Mouse (Mus musculus) cerebellum, adult 8-10 months (tissue): ENCODE measurements around the gene Ptpn4.

Experiments
- DNase-seq: peaks from one replicate; pipeline ENCODE4 v3.0.0; 2022

Ptpn4 gene

GRCm38 (mm10) chr1:119837035-119837751 is at the start of gene Ptpn4:
Ptpn4 (minus strand) TSS chr1:119837613.
- peak; percentile 99 for DNase-seq

GRCm38 (mm10) chr1:119886320-119886719 is 48.9 kb upstream of the Ptpn4 start:
- DNase-seq: no peak

- no peak for DNase-seq
Measured at GRCm38 (mm10) chr1:119884272-119884671, 46.9 kb upstream of the Ptpn4 start.

GRCm38 (mm10) chr1:119878909-119879308 is 41.5 kb upstream of the Ptpn4 start:
- DNase-seq: no peak

- no peak for DNase-seq
Measured at GRCm38 (mm10) chr1:119877469-119877868, 40.1 kb upstream of the Ptpn4 start.

GRCm38 (mm10) chr1:119868395-119869161 is 31.2 kb upstream of the Ptpn4 start:
- DNase-seq: no peak

- DNase-seq: no peak
Measured at GRCm38 (mm10) chr1:119867300-119867699, 29.9 kb upstream of the Ptpn4 start.

GRCm38 (mm10) chr1:119865311-119865710 is 27.9 kb upstream of the Ptpn4 start:
- DNase-seq: no peak

GRCm38 (mm10) chr1:119863507-119864296 is 26.3 kb upstream of the Ptpn4 start:
- no peak for DNase-seq

- no peak for DNase-seq
Measured at GRCm38 (mm10) chr1:119859566-119859965, 22.2 kb upstream of the Ptpn4 start.

GRCm38 (mm10) chr1:119852980-119853379 is 15.6 kb upstream of the Ptpn4 start:
- no peak for DNase-seq

GRCm38 (mm10) chr1:119852339-119852738 is 14.9 kb upstream of the Ptpn4 start:
- DNase-seq: no peak

- no peak for DNase-seq
Measured at GRCm38 (mm10) chr1:119849146-119849935, 11.9 kb upstream of the Ptpn4 start.

- DNase-seq: no peak
Measured at GRCm38 (mm10) chr1:119845321-119845720, 7.9 kb upstream of the Ptpn4 start.

GRCm38 (mm10) chr1:119843121-119843520 is 5.7 kb upstream of the Ptpn4 start:
- no peak for DNase-seq

- DNase-seq: peak; percentile 28
Measured at GRCm38 (mm10) chr1:119838241-119838640, 828 bp upstream of the Ptpn4 start.

GRCm38 (mm10) chr1:119836479-119837015 is 866 bp downstream of the Ptpn4 start:
- DNase-seq: no peak

- no peak for DNase-seq
Measured at GRCm38 (mm10) chr1:119835726-119836478, 1.5 kb downstream of the Ptpn4 start.

- DNase-seq: no peak
Measured at GRCm38 (mm10) chr1:119828160-119828559, 9.3 kb downstream of the Ptpn4 start.

- no peak for DNase-seq
Measured at GRCm38 (mm10) chr1:119818704-119819103, 18.7 kb downstream of the Ptpn4 start.

GRCm38 (mm10) chr1:119807707-119808106 is 29.7 kb downstream of the Ptpn4 start:
- DNase-seq: no peak

GRCm38 (mm10) chr1:119805984-119806383 is 31.4 kb downstream of the Ptpn4 start:
- no peak for DNase-seq
